Mouse (Mus musculus): ENCODE data around the gene Fosb. TPM values are rescaled to one million over a fixed set of nuclear protein-coding genes. Genes with fewer than 3 reads are reported as not detected.
A peak's percentile ranks its signal among the peaks of the same experiment; 100 is the strongest.

Gene Fosb
- polyA plus RNA-seq, 1 experiment from 2014 or later = 0.10 TPM

- 30% methylated on average over 4 of the region's 4 CpGs for WGBS
- peaks cover 4% of the 10 kb centered on the region; the same call in 1 of the 2 replicates for H3K27me3 ChIP-seq (replicated peaks; ENCODE audit: control insufficient read depth, insufficient read depth, low read length)
- no peak overlapping the region for H3K4me3 ChIP-seq (ENCODE audit: low read length)
- ATAC-seq = no peak
- no peak overlapping the region for H3K9ac ChIP-seq (ENCODE audit: low read depth, low read length)
- no peaks in the 10 kb centered on the region for H3K36me3 ChIP-seq (ENCODE audit: control insufficient read depth, insufficient read depth, low read length)
- H3K4me2 ChIP-seq (ENCODE audit: low read depth, low read length) = no peak overlapping the region
- no peak overlapping the region for H3K27ac ChIP-seq (ENCODE audit: low read length)
- H3K4me1 ChIP-seq (ENCODE audit: control insufficient read depth, insufficient read depth, low read length) = peaks cover 12% of the 10 kb centered on the region
- H3K9me3 ChIP-seq (ENCODE audit: control insufficient read depth, low read length) = no peaks in the 10 kb centered on the region
These were observed 2.1 kb upstream of the Fosb start for GRCm38 (mm10) chr7:19311991-19312390.

GRCm38 (mm10) chr7:19309278-19309883 lies 470 bp downstream of the Fosb start:
- Histone ChIP-seq H3K27me3 (replicated peaks; ENCODE audit: control insufficient read depth, insufficient read depth, low read length) (peaks cover 27% of the 10 kb centered on the region), H3K4me1 (ENCODE audit: control insufficient read depth, insufficient read depth, low read length) (peaks cover 19% of the 10 kb centered on the region), H3K27ac (ENCODE audit: low read length) (no peak overlapping the region), H3K9ac (ENCODE audit: low read depth, low read length) (peak overlapping the region; percentile 60), H3K4me3 (ENCODE audit: low read length) (peak overlapping the region; percentile 61), H3K36me3 (ENCODE audit: control insufficient read depth, insufficient read depth, low read length) (no peaks in the 10 kb centered on the region), H3K4me2 (ENCODE audit: low read depth, low read length) (peak overlapping the region; percentile 99), H3K9me3 (ENCODE audit: control insufficient read depth, low read length) (no peaks in the 10 kb centered on the region)
- no peak for ATAC-seq
- under 1% methylated on average over 48 of the region's 48 CpGs for WGBS

DNA sequence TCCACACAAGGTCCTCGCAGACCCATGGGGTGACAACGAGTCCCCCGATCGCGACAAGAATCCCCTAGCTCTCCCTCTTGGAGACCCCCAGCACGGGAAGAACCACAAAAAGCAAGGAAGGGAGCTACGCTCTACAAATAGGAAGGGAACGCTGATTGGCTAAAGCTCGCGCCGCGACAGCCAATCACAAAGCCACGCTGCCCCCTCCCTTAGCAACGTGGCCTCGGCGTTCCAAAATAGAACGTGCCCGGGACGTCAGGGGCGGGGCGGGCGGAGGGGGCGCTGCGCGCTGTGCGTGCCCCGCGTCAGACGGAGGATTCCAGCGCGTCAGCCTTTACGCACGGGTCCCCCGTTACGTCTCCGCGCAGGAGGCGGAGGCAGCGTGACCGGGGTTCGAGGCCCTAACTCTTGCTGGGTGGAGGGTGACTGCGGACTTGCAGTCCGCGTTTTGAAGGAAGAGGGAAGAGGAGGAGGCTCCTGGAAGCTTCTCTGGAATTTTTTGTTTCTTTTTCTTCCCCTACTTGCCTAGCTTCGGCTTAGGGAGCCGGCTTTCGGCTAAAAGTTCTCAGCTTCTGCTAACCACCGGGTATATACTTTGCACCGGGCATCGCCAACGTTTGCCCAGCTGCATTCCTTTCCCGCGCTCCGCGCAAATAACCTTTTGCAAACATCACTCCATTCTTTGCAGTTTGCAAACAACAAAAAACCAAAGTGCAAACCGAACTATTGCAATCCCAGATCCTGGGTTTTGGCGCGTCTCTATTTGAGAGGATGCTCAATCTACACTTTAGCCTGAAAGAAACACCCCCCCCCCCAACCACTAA lies 1.2 kb downstream of the Fosb start:
- H3K4me1 ChIP-seq (ENCODE audit: control insufficient read depth, insufficient read depth, low read length) = peaks cover 23% of the 10 kb centered on the region
- peaks cover 34% of the 10 kb centered on the region for H3K27me3 ChIP-seq (replicated peaks; ENCODE audit: control insufficient read depth, insufficient read depth, low read length)
- peak overlapping the region; percentile 99 for H3K4me2 ChIP-seq (ENCODE audit: low read depth, low read length)
- H3K9me3 ChIP-seq (ENCODE audit: control insufficient read depth, low read length) = no peaks in the 10 kb centered on the region
- H3K27ac ChIP-seq (ENCODE audit: low read length) = peak overlapping the region; percentile 70
- WGBS = under 1% methylated on average over 58 of the region's 58 CpGs
- peak; percentile 83 for ATAC-seq
- peak overlapping the region; percentile 61 for H3K4me3 ChIP-seq (ENCODE audit: low read length)
- peak overlapping the region; percentile 72 for H3K9ac ChIP-seq (ENCODE audit: low read depth, low read length)
- no peaks in the 10 kb centered on the region for H3K36me3 ChIP-seq (ENCODE audit: control insufficient read depth, insufficient read depth, low read length)

DNA sequence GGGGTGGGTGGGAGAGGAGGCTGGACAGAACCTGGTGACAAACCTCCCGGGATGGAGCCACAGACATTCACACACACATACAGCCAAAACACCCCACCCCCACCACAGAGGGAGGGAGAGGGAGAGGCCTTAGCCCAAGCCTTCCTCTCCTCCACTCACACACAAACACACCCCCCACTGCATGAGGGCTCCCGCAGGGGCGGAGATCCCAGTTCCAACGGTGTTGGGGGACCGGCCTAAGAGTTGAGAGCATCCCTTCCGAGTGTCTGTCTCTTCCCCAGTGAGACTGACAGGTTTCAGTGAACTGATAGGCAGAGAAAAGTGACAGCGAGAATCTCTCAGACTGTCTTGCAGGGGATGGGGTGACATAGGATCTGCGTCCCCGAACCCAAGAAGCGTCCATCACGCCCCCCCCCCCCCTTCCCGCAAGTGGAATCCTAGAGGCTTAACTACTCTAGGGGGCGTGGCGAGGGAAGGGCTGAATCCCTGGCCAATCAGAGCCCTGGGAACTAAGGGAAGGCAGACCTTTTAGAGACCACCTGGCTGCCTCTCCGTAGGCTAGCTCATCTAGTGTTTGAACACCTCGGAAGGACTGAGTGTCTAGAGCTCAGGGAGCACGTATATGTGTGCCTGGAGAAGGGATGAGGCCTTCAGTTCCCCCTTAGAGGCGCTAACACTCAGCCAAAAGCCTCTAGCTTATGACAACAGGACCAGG lies 2.0 kb downstream of the Fosb start:
- Histone ChIP-seq H3K4me3 (ENCODE audit: low read length) (peak overlapping the region; percentile 61), H3K9me3 (ENCODE audit: control insufficient read depth, low read length) (no peaks in the 10 kb centered on the region), H3K27ac (ENCODE audit: low read length) (peak overlapping the region; percentile 70), H3K27me3 (replicated peaks; ENCODE audit: control insufficient read depth, insufficient read depth, low read length) (peaks cover 38% of the 10 kb centered on the region), H3K4me2 (ENCODE audit: low read depth, low read length) (peak overlapping the region; percentile 99), H3K9ac (ENCODE audit: low read depth, low read length) (peak overlapping the region; percentile 72), H3K4me1 (ENCODE audit: control insufficient read depth, insufficient read depth, low read length) (peaks cover 26% of the 10 kb centered on the region), H3K36me3 (ENCODE audit: control insufficient read depth, insufficient read depth, low read length) (no peaks in the 10 kb centered on the region)
- WGBS = 3% methylated on average over 18 of the region's 18 CpGs
- ATAC-seq = peak; percentile 57

DNA sequence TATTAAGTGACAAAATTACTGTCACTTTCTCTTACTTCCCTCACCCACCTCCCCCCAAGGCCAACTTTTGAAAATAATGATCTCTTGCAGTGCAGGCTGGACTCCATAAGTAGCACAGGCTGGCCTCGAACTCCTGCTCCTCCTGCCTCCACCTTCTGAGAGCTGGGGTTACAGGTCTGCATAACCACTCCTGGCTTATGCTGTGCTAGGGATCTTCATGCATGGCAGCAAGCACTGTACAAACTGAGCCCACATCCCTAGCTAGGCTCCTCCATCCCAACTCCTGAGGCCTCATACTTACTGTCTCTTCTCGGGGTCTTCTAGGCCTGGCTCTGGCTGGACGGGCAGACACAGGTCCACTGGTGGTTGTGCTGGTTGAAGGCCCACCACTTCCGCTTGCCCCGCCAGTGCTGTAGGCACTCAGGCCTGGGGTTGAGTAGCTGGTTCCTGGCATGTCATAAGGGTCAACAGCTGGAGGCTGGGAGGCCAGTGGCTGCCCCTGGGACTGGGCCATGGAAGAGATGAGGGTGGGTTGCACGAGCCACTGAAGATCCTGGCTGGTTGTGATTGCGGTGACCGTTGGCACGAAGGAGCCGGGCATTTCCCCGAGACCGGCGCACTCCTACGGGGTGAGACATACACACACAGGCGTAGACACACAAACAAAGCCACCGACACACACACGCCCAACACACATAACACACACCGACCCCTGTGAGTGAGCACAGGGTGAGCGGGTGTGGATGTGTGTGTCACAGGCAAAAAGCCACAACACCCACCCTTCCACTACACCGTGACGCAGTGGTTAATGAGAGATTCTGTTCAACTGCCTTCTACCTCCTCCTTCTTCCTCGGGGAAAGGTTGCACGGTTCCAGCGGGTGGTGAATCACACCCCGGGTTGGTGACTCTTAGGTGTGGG lies 2.8 kb downstream of the Fosb start:
- Histone ChIP-seq H3K4me2 (ENCODE audit: low read depth, low read length) (no peak overlapping the region; the same call in 1 of the 2 replicates), H3K9ac (ENCODE audit: low read depth, low read length) (0 out of 2 replicates have a peak overlapping the region, but pooled peaks have one; percentile 72), H3K9me3 (ENCODE audit: control insufficient read depth, low read length) (no peaks in the 10 kb centered on the region), H3K4me1 (ENCODE audit: control insufficient read depth, insufficient read depth, low read length) (peaks cover 26% of the 10 kb centered on the region), H3K27me3 (replicated peaks; ENCODE audit: control insufficient read depth, insufficient read depth, low read length) (peaks cover 42% of the 10 kb centered on the region), H3K36me3 (ENCODE audit: control insufficient read depth, insufficient read depth, low read length) (no peaks in the 10 kb centered on the region), H3K4me3 (ENCODE audit: low read length) (no peak overlapping the region), H3K27ac (ENCODE audit: low read length) (no peak overlapping the region)
- ATAC-seq = no peak
- 66% methylated on average over 25 of the region's 25 CpGs for WGBS

GRCm38 (mm10) chr7:19305796-19306765 lies 3.8 kb downstream of the Fosb start:
- whole genome bisulfite sequencing = 51% methylated on average over 16 of the region's 16 CpGs
- no peak for ATAC-seq

DNA sequence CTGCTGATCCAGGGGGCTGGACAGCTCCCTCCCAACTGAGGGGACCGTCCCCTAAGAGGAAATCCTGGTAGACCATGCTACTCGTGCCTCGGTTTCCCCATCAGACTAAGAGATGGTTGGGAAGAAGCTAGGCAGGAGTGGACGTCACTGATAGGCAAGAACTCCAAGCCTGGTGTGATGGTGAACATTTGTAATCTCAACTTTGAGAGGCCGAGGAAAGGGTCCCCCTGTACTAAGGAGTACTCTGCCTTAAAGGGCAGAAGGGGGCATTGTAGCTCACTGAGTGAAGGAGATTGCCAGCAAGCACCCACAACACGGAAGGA lies 4.5 kb downstream of the Fosb start:
- 7% methylated on average over 6 of the region's 6 CpGs for WGBS
- H3K9ac ChIP-seq (ENCODE audit: low read depth, low read length) = no peak overlapping the region; the same call in 1 of the 2 replicates
- peak overlapping the region; percentile 63 for H3K4me2 ChIP-seq (ENCODE audit: low read depth, low read length)
- no peak overlapping the region for H3K27ac ChIP-seq (ENCODE audit: low read length)
- peaks cover 49% of the 10 kb centered on the region for H3K27me3 ChIP-seq (replicated peaks; ENCODE audit: control insufficient read depth, insufficient read depth, low read length)
- peak overlapping the region; percentile 38 for H3K4me3 ChIP-seq (ENCODE audit: low read length)
- peaks cover 27% of the 10 kb centered on the region for H3K4me1 ChIP-seq (ENCODE audit: control insufficient read depth, insufficient read depth, low read length)
- H3K9me3 ChIP-seq (ENCODE audit: control insufficient read depth, low read length) = no peaks in the 10 kb centered on the region
- no peak for ATAC-seq
- H3K36me3 ChIP-seq (ENCODE audit: control insufficient read depth, insufficient read depth, low read length) = no peaks in the 10 kb centered on the region

More at GRCm38 (mm10) chr7:19305796-19306765, 3.8 kb downstream of the Fosb start:
- no peak overlapping the region for H3K9ac ChIP-seq (ENCODE audit: low read depth, low read length)
- no peaks in the 10 kb centered on the region for H3K36me3 ChIP-seq (ENCODE audit: control insufficient read depth, insufficient read depth, low read length)
- H3K4me3 ChIP-seq (ENCODE audit: low read length) = no peak overlapping the region
- H3K9me3 ChIP-seq (ENCODE audit: control insufficient read depth, low read length) = no peaks in the 10 kb centered on the region
- no peak overlapping the region for H3K4me2 ChIP-seq (ENCODE audit: low read depth, low read length)
- H3K4me1 ChIP-seq (ENCODE audit: control insufficient read depth, insufficient read depth, low read length) = peaks cover 31% of the 10 kb centered on the region
- peaks cover 49% of the 10 kb centered on the region for H3K27me3 ChIP-seq (replicated peaks; ENCODE audit: control insufficient read depth, insufficient read depth, low read length)
- no peak overlapping the region for H3K27ac ChIP-seq (ENCODE audit: low read length)
